Mouse (Mus musculus): ENCODE results near the gene Kat6b.
"Not testable (repeated sequence)": the region's sequence is repeated elsewhere in the genome, so short reads cannot be mapped to it uniquely, and the experiment has no call there.

The Kat6b gene

GRCm38 (mm10) chr14:21484693-21485092 is 3.5 kb downstream of the Kat6b start:
- in situ Hi-C loops (cut with MboI, MseI): no loop called here

GRCm38 (mm10) chr14:21485961-21486520 is 4.8 kb downstream of the Kat6b start:
- in situ Hi-C loops (cut with MboI, MseI): no loop called here

GRCm38 (mm10) chr14:21487135-21487534 is 5.9 kb downstream of the Kat6b start:
- in situ Hi-C loops (cut with MboI, MseI): not testable (repeated sequence)

DNA sequence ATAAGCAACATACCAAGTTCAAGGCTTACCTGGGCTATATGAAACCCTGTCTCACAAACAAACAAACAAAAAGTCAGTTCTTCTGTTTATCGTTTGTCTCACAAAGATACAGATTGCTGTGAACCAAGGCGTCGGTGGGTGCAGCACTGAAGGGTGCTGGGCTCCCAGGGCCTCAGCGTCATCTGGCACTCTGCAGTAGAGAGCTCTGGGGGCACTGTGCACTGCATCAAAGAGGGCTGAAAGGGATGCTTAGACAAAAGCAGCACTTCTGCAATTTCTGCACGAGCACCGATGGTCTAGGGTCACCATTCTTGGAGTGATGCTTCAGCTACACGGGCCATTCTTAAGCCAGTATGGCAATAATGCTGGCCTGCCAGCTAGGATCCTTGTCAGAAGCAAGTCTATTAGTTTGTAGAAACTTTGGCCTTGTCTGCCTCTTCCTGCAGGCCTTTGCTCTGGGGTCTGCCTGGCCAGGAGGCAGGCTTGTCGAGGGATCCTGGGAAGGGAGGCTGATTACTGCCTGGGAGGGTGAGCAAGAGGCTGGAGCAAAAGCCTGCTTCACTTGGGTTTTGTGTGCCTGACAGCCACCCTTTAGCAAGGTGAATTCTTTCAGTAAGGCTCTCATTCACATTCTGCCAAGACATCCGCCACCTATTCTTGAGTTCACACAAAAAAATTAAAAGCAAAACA is 7.3 kb downstream of the Kat6b start:
- in situ Hi-C loops (cut with MboI, MseI): not testable (repeated sequence)

DNA sequence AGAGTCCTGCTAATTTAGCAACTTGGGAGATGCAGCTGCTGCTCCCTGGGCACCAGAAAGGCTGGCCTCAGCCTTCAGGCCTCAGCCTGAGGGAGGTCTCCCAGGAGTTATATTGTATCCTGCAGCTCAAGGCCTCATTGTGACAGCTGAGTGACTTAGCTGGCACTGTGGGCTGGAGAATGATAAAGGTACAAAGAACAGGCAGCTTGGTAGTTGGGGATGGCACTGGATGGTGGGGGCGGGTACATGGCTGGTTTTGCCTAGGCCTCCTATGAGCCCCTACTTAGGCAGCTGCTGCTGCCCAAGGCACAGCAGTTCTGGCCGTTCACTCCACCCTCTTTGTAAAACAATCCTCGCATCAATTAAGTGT is 7.9 kb downstream of the Kat6b start:
- in situ Hi-C loops (cut with MboI, MseI): no loop called here

GRCm38 (mm10) chr14:21490141-21490540 is 8.9 kb downstream of the Kat6b start:
- in situ Hi-C loops (cut with MboI, MseI): no loop called here

DNA sequence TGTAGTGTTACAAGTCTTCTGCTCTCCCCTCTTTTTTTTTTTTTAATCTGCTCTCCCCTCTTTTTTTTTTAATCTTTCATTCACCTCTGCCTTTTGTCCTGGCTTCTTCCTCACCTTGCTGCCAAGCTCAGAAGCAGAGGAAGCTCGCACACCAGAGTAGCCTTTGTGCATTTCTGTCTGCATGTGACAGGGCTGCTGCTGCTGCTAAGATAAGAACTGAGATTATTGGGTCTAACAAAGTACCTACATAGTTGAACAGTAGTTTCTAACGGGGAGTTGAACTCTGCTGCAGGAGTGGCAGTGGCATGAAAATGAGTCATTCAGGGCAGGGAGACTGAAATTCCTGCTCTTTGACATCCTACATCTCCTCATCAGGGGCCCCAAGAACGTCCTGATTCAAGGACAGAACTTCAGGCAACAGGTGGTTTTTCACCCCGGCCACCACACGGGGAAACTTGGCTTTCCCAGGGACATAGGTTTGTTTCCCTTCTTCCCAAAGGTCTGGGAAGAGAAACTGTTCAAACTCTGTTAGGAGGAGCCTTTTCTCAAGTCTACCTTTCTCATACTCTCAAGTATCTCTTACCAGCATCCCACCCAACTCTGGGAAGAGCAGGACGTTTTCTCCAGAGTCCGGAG is 17.2 kb downstream of the Kat6b start:
- in situ Hi-C loops (cut with MboI, MseI): loop anchor here (5.0 kb wide), 1 partner anchor 249 kb away; no protein-coding TSS in a partner anchor

- in situ Hi-C loops (cut with MboI, MseI): loop anchor here (5.0 kb wide), 1 partner anchor 248 kb away; no protein-coding TSS in a partner anchor
Observed at GRCm38 (mm10) chr14:21499011-21499581, 17.9 kb downstream of the Kat6b start.

DNA sequence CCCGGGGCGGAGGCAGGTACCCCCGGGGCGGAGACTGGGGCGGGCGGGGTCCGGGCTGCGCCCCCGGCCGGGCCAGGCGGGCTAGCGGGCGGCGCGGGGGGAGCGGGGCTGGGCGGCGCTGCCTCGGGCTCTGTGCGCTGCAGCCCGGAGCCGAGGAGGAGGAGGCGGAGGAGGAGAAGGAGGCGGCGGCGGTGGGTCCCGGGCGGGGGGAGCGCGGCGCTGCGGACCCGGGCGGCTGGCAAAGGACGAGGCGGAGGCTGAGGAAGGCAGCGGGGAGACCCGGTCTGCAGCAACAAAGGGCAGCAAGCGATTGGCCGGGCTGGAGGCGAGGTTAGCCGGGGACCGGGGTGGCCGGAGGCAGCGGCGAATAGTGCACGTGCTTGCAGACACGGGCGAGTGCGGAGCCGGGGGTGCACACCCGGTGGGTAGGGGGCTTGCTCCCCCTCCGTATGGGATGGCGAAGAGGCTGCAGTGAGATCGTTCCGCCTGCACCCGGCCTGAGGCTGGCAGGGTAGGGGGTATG is 18.5 kb downstream of the Kat6b start:
- in situ Hi-C loops (cut with MboI, MseI): loop anchor here (5.0 to 10.0 kb wide), 2 partner anchors 248 to 355 kb away; no protein-coding TSS in a partner anchor

- in situ Hi-C loops (cut with MboI, MseI): loop anchor here (10.0 kb wide), 1 partner anchor 354 kb away; no protein-coding TSS in a partner anchor
Observed at GRCm38 (mm10) chr14:21500154-21501047, 19.2 kb downstream of the Kat6b start.

DNA sequence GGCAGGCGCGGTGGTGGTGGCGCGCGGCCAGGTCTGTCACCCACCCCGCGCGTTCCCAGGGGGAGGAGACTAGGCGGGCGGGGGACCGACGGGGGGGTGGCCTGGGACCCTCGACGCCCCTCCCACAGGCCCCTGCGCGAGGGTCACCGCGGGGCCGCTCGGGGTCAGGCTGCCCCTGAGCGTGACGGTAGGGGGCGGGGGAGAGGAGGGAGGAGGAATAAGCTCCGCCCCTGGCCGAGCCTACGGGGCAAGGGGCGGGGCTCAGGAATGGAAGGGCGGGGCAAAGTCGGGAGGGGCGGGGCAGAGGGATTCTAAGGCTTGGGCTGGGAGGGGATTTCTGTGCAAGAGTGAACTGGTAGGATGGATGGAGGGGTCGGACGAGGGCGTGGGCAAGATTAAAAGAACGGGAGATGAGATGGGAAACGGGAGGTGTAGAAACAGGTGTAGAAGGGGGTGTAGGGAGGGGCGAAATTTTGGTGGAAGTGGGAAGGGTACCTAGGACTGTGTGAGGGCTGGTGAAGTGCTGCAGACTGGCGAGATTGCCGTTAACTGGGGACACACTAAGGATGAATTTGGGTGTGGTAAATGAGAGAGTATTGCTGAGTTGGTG is 19.9 kb downstream of the Kat6b start:
- in situ Hi-C loops (cut with MboI, MseI): loop anchor here (10.0 kb wide), 1 partner anchor 354 kb away; no protein-coding TSS in a partner anchor

DNA sequence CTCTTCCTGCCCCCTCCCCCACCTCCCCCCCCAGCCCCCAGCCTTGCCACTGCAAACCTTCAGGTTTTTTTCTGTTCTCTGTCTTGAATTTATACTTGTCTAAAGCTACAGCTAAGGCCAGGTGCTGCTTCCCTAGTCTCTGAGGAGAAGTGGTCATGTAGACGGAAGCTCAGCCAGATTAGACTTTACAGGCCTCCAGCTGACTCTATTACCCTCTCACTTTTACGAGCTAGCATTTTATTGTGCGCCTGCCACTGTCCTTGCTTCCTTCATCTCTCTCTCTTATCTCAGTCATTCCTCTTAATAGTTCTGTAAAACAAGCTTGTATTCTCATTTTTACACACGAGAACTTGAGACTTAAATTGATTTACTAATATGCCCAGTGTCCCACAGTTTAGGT is 23.8 kb downstream of the Kat6b start:
- in situ Hi-C loops (cut with MboI, MseI): loop anchor here (10.0 kb wide), 1 partner anchor 350 kb away; no protein-coding TSS in a partner anchor

DNA sequence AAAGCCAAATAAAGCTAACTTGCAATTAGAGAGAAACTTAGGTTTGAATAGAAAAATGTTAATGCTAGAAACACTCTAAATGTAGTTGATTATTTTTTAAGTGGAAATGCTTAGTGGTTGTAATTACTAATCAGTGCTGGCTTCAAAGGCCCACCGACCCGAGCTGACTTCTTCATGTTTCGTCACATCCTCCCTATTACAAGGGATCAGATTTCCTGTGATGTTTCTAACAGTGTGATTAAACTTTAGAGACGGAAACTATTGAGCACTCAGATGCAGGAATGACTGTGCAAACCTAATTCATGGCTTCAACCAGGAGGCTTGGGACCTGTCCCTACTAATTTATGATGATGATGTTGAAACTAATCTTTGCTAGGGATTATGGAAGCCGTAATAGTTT is 25.8 kb downstream of the Kat6b start:
- in situ Hi-C loops (cut with MboI, MseI): loop anchor here (10.0 kb wide), 1 partner anchor 348 kb away; no protein-coding TSS in a partner anchor

GRCm38 (mm10) chr14:21509111-21509905 is 28.1 kb downstream of the Kat6b start:
- in situ Hi-C loops (cut with MboI, MseI): loop anchor here (10.0 kb wide), 1 partner anchor 345 kb away; no protein-coding TSS in a partner anchor

DNA sequence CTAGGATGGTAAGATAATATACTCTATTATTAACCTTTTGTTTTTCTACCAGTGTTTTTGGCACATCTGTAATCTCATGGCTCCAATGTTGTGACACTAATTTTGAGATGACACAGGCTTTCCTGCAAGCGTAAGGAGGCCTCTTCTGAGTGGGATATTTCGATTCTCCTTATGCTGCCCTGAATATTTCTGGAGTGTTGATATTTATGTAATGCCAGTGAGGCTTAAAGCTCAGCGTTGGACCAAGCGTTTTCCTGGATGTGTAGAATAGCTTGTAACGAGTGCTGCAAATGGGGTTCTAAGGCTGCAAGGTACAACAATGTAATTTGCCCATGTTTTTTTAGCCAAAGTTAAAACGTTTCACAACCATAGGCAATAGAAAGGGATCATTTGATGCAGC is 30.2 kb downstream of the Kat6b start:
- in situ Hi-C loops (cut with MboI, MseI): no loop called here

- in situ Hi-C loops (cut with MboI, MseI): no loop called here
Observed at GRCm38 (mm10) chr14:21515505-21515904, 34.3 kb downstream of the Kat6b start.

DNA sequence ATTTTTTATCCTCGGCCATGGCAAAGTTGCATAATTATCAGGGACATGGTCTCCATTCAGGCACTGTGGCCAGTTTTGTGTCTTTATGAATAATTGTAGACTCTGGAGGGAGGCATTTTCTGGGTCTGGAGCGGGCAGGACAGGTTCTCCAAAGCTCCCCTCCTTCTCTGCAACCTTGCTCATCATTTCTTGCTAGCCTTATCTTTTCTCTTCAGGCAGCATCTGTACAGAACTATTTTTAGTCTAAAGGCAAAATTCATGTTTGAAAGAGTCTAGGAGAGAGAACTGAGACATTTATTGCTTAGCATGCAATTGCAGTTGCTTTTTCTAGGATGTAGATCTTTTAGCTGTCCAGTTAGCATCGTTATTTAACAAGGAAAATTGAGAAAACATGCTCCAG is 38.1 kb downstream of the Kat6b start:
- in situ Hi-C loops (cut with MboI, MseI): no loop called here

DNA sequence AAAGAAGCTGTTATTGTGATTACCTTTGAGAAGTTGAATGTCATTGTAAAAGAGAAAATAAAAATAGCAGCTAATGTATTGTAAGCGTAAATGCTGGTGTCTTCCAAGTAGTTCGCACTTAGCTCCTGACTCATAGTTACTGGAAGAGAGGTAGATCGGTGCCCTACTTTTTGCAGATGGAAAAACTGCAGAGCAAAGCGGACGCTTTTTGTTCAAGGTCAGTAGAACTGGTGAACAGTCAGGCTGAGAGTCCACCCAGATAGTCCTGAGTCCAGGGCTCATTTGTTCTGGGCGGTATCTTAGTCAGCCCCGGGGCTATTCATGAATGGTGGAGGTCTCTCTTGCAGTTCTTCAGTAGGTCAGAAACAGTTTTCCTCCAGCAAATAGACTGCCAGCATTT is 39.3 kb downstream of the Kat6b start:
- in situ Hi-C loops (cut with MboI, MseI): no loop called here

DNA sequence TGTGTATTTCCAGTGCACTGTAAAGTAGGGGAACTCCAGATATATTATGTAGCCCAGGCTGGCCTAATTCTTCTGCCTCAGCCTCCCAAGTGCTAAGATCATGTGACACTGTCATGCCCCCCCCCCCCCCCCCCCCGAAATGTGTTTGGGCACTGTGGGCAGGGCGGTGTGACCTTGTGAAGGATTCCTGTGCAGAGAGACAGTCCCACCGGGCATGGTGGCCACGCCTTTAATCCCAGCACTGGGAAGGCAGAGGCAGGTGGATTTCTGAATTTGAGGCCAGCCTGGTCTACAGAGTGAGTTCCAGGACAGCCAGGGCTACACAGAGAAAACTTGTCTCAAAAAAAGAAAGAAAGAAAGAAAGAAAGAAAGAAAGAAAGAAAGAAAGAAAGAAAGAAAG is 40.3 kb downstream of the Kat6b start:
- in situ Hi-C loops (cut with MboI, MseI): not testable (repeated sequence)

Data from T-helper 2 cell (primary cell).